Mouse (Mus musculus): ENCODE measurements around the gene Gcsh.

DNA sequence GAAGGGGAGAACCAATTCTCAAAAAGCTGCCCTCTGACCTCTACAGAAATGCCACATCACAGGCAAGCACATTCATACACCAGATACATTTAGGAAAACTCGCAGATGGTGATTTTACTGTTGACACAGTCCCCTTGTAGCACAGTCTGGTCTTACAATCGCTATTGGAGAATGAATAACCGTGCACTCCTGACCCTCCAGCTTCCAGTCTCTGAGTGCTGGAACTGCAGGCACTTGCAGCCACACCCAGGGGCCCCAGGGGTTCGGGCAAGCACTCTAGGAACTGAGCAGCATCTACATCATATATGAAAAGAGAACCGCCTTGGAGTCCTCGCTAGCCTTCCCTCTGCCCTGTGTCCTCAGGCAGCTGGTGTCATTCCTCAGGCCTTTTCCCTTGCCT lies 38.1 kb upstream of the Gcsh start:
- no peak for TF ChIP-seq EP300 (IDR thresholded peaks at IDR 0.05; ENCODE audit: low read depth)
- no peak for TF ChIP-seq CTCF (IDR thresholded peaks at IDR 0.05; ENCODE audit: low read depth)
